Mouse (Mus musculus) hindlimb bud, embryonic 11.5 days (tissue): ENCODE data around the gene Rpl38.

Experiments
- DNase-seq: peaks from one replicate; pipeline ENCODE4 v3.0.0-alpha.2; 2012; ENCODE audit warnings: low read depth, low spot score; ENCODE audit errors: extremely low spot score

Gene Rpl38

DNA sequence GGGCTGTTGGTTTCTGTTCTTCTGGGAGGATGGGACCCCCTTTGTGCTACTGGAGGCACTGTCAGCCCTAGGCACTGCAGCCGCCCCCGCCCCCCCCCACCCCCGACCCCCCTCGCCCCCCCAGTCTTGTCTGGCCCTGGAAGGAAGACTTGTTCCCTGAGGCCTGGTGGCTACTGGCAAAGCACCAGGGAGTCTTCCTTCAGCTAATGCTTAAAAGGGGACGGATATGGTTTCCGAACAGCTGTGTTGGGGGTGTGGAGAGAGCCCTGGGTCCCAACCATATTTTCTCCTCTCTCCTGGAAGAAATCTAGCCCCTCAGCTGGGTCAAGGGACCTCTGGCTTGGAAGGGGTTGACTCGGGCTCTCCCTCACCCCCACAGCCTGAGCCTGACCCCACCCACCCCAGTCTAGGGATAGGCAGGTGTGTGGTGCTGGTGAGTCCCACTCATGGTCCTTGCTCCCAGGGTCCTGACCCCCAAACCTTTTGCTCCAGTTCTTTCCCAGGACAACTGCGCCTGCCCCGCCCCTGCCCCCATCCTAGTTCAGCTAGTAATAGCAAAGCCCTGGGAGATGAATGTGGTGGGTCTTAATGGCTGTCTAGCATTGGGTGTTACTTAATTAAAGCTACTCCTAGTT, 8.7 kb downstream of the Rpl38 start:
- DNase-seq, result no peak

GRCm38 (mm10) chr11:114679582-114679981, 11.3 kb downstream of the Rpl38 start:
- DNase-seq, result no peak

DNA sequence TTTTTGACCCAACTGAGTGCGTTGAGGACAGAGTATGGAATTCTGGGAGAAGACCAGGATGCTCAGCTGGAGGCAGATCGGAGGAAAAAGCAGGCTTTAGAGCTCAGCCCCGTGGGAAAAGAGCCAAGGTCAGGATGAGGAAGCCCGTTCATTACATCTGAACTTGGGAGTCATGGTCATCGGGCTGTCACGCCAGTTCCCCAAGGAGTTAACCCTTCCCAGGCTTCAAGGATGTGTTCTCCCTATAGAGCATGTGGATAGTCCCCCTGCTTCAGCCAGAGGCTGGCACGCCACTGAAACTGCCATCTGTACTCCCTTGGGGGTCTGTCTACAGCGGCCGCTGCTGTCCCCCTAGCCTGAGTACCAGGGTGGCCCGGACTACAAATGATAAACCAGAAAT, 12.0 kb downstream of the Rpl38 start:
- no peak for DNase-seq

DNA sequence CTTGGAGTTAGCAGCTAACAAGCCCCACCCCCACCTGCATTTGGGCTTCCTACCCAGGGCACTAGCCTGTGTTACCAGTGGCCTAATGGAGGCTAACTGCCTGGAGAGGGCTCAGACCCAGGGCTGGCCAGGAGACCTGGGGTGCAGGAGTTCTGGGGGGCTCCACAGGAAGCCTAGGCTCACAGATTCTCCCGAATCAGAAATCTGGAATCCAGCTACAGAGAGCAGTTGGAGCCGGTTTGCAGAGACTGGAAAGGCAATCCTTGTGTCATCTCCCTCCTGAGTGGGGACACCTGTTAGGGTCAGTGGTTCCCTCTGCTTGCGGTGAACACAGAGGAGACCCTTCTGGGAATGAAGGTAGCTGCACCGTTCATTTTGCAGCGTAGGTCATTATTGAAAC, 12.7 kb downstream of the Rpl38 start:
- DNase-seq, result no peak

GRCm38 (mm10) chr11:114682321-114682900, 14.1 kb downstream of the Rpl38 start:
- no peak for DNase-seq

- DNase-seq, result no peak
Observed at GRCm38 (mm10) chr11:114683029-114683721, 14.9 kb downstream of the Rpl38 start.

- no peak for DNase-seq
Observed at GRCm38 (mm10) chr11:114683722-114684621, 15.6 kb downstream of the Rpl38 start.

DNA sequence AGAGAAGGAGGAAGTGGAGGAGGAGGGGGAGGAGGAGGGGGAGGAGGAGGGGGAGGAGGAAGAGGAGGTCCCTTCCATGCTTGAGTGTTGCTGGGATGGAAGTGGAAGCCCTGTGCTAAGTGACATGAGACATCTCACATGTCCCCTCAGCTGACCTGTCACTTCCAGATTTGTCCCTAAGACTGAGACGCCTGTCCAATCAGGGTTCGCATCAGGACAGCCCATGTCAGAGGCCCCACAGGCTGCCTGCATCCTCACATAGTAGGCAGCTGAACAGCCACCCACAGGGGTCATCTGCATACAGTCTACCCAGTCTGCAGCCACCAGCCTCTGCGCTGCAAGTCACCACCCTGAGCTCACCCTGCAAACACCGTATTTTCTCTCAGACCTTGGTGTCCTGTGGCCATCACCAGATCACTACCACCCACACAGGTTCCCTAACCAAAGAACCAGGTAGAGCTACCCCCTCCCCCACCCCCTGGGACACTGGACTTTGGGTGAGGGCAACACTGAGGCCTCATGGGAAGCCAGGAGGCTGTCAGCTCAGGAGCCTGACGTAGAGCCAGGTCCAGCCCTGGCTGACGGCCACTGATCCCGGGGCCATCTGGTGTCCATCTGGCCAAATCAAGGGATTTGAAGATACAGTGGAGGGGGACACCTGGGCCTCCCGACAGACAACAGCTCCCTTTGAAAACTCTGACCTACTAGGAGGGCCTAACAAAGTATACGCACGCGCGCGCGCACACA, 16.5 kb downstream of the Rpl38 start:
- no peak for DNase-seq

GRCm38 (mm10) chr11:114685526-114686040, 17.3 kb downstream of the Rpl38 start:
- no peak for DNase-seq

DNA sequence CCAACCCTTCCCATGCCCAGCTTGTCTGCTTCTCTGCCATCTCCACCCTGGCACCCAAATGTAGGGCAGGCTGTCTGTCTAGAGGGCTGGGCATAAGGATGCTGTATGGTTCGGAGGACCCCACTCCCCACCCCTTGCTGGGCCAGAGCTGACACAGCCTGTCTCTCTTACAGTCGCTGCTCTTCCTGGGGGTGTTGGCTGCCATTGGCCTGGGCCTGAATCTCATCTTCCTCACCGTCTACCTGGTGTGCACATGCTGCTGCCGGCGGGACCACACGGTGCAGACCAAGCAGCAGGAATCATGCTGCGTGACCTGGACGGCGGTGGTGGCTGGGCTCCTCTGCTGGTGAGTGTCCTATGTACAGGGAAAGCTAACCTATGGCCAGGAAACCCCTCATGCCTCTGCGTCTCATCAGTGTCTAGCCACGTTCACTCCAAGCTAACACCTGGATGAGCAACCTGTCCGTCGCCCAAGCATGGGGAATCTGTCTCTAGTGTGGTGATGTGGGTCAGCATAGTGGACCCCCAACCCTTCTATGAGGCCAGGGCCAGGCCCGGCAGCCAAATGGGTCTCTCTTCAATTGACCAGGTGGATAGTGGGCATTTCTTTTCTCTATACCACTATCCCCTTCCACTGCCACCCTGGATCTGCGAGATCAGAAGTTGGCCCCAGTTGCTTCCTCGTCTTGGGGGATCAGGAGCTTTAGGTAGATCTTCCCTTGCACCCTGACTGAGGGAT, 18.1 kb downstream of the Rpl38 start:
- DNase-seq, result no peak

DNA sequence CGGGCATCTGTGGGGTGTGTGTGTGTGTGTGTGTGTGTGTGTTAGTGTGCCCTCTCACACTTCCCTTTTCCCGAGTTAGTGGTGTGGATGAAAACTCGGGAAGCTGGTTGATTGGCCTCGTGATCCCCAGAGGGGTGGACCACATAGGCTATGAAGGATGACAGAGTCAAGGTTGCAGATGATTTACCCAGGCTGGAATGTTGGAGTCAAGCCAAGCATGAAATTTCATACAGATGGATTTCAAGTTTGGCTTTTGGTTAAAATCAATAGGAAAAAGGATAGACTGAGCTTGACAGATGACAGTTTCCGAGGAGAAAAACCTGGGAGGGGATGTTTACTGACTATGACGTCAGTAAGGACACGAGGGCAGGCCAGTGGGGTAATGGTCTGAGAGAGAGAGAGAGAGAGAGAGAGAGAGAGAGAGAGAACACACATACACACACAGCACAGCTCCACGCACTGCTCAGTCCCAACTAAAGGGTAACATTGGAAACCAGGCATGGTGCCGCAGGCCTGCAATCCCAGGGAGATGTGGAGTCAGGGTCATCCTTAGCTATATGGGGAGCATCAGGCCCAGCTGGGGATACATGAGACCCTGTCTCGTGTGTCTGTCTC, 19.4 kb downstream of the Rpl38 start:
- DNase-seq, result no peak

GRCm38 (mm10) chr11:114688729-114689128, 20.4 kb downstream of the Rpl38 start:
- no peak for DNase-seq

- DNase-seq, result no peak
Observed at GRCm38 (mm10) chr11:114690192-114690591, 21.9 kb downstream of the Rpl38 start.

- DNase-seq, result no peak
Observed at GRCm38 (mm10) chr11:114691454-114692182, 23.3 kb downstream of the Rpl38 start.

DNA sequence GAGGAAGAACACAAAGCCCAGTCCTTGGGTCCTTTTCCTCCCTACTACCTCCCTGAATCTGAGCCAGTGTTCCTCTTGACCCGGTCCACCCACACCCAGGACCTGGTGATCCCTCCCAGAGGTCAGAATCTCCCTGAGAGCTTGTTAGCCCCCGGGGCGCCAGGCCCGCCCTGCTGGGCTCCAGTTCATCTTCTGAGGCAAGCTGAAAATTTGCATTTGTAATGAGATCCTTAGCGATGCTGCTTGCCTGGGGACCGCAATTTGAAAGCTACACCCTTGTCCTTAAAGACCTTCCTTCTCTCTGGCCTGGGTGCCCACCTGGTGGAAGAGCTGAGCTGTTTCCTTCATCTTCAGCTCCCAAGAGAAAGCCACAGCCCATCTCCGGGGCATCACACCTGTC, 24.3 kb downstream of the Rpl38 start:
- no peak for DNase-seq

GRCm38 (mm10) chr11:114693456-114693855, 25.1 kb downstream of the Rpl38 start:
- no peak for DNase-seq

GRCm38 (mm10) chr11:114694451-114694850, 26.1 kb downstream of the Rpl38 start:
- DNase-seq, result no peak

DNA sequence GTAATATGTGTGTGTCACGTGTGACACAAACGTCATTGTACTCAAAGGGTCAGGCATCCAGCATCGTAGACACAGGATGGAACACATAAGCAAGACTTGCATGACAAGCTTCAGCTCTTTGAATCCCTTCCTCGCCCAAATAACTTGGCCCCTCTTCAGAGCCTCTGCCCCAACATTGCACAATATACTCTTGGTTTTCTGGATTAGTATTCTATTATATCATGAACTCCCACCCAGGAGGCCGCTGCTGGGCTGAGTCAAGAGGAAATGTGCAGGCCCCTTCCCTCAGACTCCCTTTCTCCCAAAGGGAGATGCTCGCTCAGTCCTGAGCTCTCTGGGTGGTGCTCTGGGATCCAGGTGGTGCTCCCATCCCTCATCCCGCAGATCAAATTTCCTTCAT, 30.2 kb downstream of the Rpl38 start:
- no peak for DNase-seq

DNA sequence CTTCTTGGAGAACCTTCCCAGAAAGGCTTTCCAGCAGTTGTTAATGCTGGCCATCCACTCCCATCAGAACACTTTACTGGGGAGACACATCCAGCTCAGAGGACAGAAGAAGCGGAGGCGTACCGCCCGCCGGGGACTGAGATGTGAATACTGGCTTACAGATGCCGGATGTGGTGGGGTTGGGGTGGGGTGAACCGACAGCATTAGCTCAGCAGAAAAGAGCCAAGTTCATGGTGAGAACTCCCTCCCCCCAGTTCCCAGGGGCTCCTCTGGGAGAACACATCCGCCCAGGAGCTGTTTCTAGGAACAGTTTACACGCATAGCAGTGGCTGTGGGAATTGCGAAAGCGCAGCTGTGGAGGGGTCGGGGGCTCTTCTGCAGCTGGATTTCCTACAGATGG, 31.2 kb downstream of the Rpl38 start:
- DNase-seq, result no peak
